Mouse (Mus musculus): ENCODE measurements at regions not wholly inside any gene's neighbourhood (a gene's known extent, or its start where the extent isn't known, plus 50 kb on each side); places are given as distances from the start of the nearest gene placed in this dataset.

GRCm38 (mm10) chr8:29695698-29696097 is 2248.2 kb downstream of the Poteg start:
- Histone ChIP-seq H3K27ac (no peak overlapping the region), H3K36me3 (ENCODE audit: insufficient read depth, low read length) (no peaks in the 10 kb centered on the region), H3K9ac (replicated peaks; ENCODE audit: low read length) (no peak overlapping the region), H3K4me1 (ENCODE audit: insufficient read depth, low read length) (no peaks in the 10 kb centered on the region), H3K4me3 (ENCODE audit: low read length) (no peak overlapping the region), H3K27me3 (ENCODE audit: insufficient read depth, low read length) (no peaks in the 10 kb centered on the region), H3K9me3 (ENCODE audit: low read length) (no peaks in the 10 kb centered on the region), H3K4me2 (ENCODE audit: low read depth, low read length) (no peak overlapping the region)
- WGBS: 29% methylated on average over 1 of the region's 1 CpGs
- no peak for TF ChIP-seq CTCF (IDR thresholded peaks at IDR 0.05; ENCODE audit: low read depth)
- DNase-seq (ENCODE audit: low spot score) (no peak), ATAC-seq (no peak)
